Mouse (Mus musculus): ENCODE data around the gene Uvrag. TPM values are rescaled to one million over a fixed set of nuclear protein-coding genes. Genes with fewer than 3 reads are reported as not detected.

Uvrag gene
- polyA plus RNA-seq, 1 experiment from 2014 or later = 9.7 TPM

DNA sequence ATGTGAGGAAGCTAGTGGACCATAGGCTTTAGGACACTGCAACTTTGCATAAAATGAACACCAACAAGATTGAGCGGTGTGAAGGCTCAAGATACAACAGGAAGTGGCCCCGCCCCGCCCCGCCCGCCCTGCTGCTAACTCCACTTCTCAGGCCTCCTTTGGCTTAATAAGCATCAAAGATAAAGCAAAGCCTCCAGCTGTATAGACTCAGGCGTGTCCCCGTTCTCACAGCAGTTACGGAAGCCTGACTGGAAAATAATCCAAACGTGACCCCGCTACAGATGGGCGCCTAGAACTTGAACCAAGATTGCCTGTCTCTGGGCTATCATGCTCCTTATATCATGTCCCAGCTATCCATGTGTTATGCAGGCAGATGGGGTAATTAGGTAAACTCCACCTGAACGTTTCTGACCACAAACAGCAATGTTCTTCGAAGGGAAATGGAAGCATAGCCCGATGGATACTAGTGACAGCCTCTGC is 153.9 kb downstream of the Uvrag start:
- no peak for DNase-seq (ENCODE audit: low spot score)
- WGBS = 93% methylated on average over 14 of the region's 14 CpGs
- no peaks in the 10 kb centered on the region for H3K27me3 ChIP-seq (ENCODE audit: low read depth, poor library complexity, severe bottlenecking)
- no peak overlapping the region for H3K27ac ChIP-seq (replicated peaks)
- 0 out of 2 replicates have a peak, but pooled peaks cover 8% of the 10 kb centered on the region for H3K36me3 ChIP-seq
- H3K9me3 ChIP-seq (replicated peaks) = no peaks in the 10 kb centered on the region
- H3K4me3 ChIP-seq = no peak overlapping the region
- peaks cover 29% of the 10 kb centered on the region for H3K4me1 ChIP-seq

DNA sequence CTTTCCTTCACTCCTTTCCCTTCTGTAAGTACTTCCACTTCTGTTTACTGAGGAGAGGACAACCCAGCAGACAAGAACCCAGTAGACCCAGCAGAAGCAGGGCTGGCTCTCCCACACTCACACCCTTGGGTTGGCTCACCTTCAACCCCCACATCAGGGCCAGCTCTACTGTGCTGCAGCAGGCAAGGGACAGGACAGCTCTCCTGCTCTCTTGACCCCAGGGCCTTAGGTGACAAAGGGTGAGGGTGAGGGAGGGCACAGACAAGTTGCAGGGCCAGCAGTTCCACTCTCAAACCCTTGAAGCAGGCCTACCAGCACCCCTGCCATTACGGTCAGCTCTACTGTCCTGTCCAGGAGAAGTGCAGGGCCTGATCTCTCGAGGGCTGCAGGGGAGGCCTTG is 155.0 kb downstream of the Uvrag start:
- peak overlapping the region; percentile 38 for H3K27ac ChIP-seq (replicated peaks)
- no peak overlapping the region for H3K4me3 ChIP-seq
- no peak for DNase-seq (ENCODE audit: low spot score)
- 80% methylated on average over 2 of the region's 2 CpGs for WGBS
- H3K4me1 ChIP-seq = peaks cover 29% of the 10 kb centered on the region
- H3K9me3 ChIP-seq (replicated peaks) = no peaks in the 10 kb centered on the region
- H3K27me3 ChIP-seq (ENCODE audit: low read depth, poor library complexity, severe bottlenecking) = no peaks in the 10 kb centered on the region
- H3K36me3 ChIP-seq = 0 out of 2 replicates have a peak, but pooled peaks cover 8% of the 10 kb centered on the region

DNA sequence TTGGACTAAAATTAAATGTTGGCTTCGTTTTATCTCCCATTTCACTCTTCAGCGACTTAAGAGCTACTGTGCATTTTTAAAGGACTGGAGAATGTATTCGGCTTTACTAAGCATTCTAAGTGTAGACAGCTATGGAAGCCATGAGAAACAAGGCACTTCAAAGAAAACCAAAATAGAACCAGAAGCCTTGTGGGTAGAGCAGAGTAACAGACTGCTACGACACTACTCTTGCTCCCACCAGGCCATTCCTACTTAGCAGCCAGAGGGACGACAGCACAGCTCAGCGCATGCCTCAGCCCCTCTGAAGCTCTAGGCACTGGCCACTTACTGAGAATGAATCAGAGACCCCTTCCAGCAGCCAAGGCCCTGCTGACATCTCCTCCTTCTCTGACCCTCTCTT is 155.5 kb downstream of the Uvrag start:
- H3K4me1 ChIP-seq = peaks cover 29% of the 10 kb centered on the region
- H3K27ac ChIP-seq (replicated peaks) = no peak overlapping the region
- no peaks in the 10 kb centered on the region for H3K9me3 ChIP-seq (replicated peaks)
- DNase-seq (ENCODE audit: low spot score) = no peak
- 88% methylated on average over 6 of the region's 6 CpGs for WGBS
- 0 out of 2 replicates have a peak, but pooled peaks cover 8% of the 10 kb centered on the region for H3K36me3 ChIP-seq
- no peaks in the 10 kb centered on the region for H3K27me3 ChIP-seq (ENCODE audit: low read depth, poor library complexity, severe bottlenecking)
- H3K4me3 ChIP-seq = no peak overlapping the region

DNA sequence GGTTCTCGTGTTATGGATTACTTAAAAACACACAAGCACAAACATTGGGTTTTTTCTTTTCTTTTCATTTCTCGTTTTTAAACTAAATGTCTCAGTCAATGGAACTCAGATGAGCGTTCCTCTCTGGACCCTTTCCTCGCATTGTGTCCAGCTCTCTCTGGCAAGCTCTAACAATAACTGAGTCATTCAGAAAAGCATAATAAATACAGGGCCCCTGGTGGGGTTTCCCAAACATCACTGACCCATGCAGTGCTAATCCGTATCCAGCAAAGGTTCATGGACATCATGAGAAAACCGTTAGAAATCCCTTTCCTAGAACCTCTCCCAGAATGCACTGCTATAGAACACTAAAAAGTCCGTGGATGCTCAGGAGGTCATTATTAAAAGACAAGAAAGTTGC is 156.6 kb downstream of the Uvrag start:
- H3K27ac ChIP-seq (replicated peaks) = no peak overlapping the region; the same call in 1 of the 2 replicates
- 56% methylated on average over 7 of the region's 7 CpGs for WGBS
- peaks cover 29% of the 10 kb centered on the region for H3K4me1 ChIP-seq

DNA sequence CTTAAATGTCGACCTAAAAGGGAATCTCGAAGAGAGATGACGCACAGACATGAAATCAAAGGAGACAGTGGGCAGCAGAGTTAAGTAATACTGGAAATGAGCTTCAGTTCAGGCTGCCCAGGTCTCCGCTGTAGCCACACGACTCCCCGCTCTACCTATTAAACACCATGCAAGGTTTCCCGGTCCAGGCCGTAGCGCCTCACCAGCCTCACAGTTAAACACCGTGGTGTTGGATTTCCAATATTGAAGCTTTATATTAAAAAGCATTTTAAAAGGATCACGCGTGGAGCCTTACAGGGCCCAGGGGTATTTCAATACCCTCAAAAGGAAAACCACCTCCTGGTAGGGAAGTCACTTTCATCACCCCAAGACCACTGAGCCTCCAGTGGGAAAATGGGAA is 157.9 kb downstream of the Uvrag start:
- H3K4me3 ChIP-seq = no peak overlapping the region
- 86% methylated on average over 12 of the region's 12 CpGs for WGBS
- no peak overlapping the region for H3K27ac ChIP-seq (replicated peaks)
- DNase-seq (ENCODE audit: low spot score) = no peak
- no peaks in the 10 kb centered on the region for H3K9me3 ChIP-seq (replicated peaks)
- 0 out of 2 replicates have a peak, but pooled peaks cover 8% of the 10 kb centered on the region for H3K36me3 ChIP-seq
- H3K27me3 ChIP-seq (ENCODE audit: low read depth, poor library complexity, severe bottlenecking) = no peaks in the 10 kb centered on the region
- peaks cover 29% of the 10 kb centered on the region for H3K4me1 ChIP-seq

More for the DNA sequence above, 156.6 kb downstream of the Uvrag start:
- H3K27me3 ChIP-seq (ENCODE audit: low read depth, poor library complexity, severe bottlenecking) = no peaks in the 10 kb centered on the region
- 0 out of 2 replicates have a peak, but pooled peaks cover 8% of the 10 kb centered on the region for H3K36me3 ChIP-seq
- DNase-seq (ENCODE audit: low spot score) = no peak
- no peaks in the 10 kb centered on the region for H3K9me3 ChIP-seq (replicated peaks)
- H3K4me3 ChIP-seq = no peak overlapping the region

DNA sequence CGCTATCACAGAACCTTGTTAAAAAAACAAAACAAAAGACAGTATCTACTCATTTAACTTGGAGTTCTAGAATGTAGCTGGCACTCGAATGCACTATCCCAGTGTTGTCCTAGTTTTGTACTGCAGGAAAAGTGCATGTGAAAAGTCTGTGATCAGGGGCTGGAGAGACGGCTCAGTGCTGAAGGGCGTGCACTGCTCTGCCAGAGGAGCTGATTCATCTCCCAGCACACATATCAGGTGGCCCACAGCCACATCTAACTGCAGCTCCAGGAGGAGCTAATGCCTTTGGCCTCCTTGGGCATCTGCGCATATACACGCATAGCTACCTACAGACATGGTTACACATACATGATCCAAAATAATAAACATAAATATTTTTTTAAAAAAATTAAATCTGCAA is 159.5 kb downstream of the Uvrag start:
- Histone ChIP-seq H3K4me1 (peaks cover 28% of the 10 kb centered on the region), H3K27ac (replicated peaks) (no peak overlapping the region), H3K9me3 (replicated peaks) (no peaks in the 10 kb centered on the region), H3K27me3 (ENCODE audit: low read depth, poor library complexity, severe bottlenecking) (no peaks in the 10 kb centered on the region), H3K36me3 (no peaks in the 10 kb centered on the region), H3K4me3 (no peak overlapping the region)
- WGBS = 90% methylated on average over 6 of the region's 6 CpGs
- DNase-seq (ENCODE audit: low spot score) = no peak

DNA sequence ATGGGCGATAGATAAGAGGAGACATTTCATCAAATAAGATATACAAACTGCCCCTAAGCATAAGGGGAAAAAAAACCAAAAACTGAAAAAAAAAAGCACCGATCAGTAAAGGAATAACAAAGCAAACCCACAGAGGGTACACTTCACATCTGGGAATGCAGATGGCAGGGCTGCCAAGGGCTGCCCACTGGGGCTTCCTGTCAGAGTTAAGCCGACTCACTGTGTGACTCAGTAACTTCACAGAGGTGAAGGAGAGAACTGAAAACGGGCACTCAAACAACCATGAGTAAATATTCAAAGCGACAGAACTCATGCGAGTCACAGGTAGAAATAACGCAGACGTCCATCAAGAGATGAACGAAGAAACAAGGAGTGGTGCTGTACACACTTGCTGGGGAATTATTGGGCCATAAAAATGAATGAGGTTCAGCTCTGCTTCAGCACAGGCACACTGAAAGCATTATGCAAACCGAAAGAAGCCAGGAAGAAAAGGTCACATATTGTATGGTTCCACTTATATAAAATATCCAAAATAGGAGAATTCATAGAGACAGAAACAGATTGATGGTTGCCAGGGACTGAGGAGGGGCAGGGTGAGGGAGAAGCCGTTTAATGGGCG is 164.0 kb downstream of the Uvrag start:
- no peak for DNase-seq (ENCODE audit: low spot score)
- no peaks in the 10 kb centered on the region for H3K36me3 ChIP-seq
- no peak overlapping the region for H3K27ac ChIP-seq (replicated peaks)
- H3K4me1 ChIP-seq = peaks cover 25% of the 10 kb centered on the region
- no peak overlapping the region for H3K4me3 ChIP-seq
- H3K9me3 ChIP-seq (replicated peaks) = no peaks in the 10 kb centered on the region
- WGBS = 95% methylated on average over 12 of the region's 12 CpGs
- peaks cover 13% of the 10 kb centered on the region; the same call in 1 of the 2 replicates for H3K27me3 ChIP-seq (ENCODE audit: low read depth, poor library complexity, severe bottlenecking)

DNA sequence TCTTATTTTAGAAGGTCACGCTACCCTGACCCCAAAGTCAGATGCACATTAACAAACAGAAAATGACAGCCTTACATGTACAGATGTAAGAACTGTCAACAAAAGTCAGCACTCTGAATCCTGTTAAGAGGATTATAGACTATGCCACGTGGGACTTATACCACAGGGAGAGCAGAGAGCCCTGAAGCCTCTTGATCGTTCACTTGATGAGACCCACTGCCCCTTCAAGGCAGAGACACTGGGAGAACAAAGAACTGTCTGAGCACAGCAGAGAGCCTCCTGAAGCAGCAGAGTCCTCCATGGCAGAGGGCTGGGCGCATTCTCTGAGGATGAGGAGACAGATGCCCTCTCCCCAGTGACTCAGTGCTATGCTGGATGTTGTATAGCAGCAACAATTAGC is 166.4 kb downstream of the Uvrag start:
- Histone ChIP-seq H3K4me3 (no peak overlapping the region), H3K9me3 (replicated peaks) (0 out of 2 replicates have a peak, but pooled peaks cover under 1% of the 10 kb centered on the region), H3K27me3 (ENCODE audit: low read depth, poor library complexity, severe bottlenecking) (peaks cover 15% of the 10 kb centered on the region; the same call in 1 of the 2 replicates), H3K27ac (replicated peaks) (peak overlapping the region; percentile 64), H3K36me3 (no peaks in the 10 kb centered on the region), H3K4me1 (peaks cover 37% of the 10 kb centered on the region)
- DNase-seq (ENCODE audit: low spot score) = peak; percentile 39
- WGBS = 19% methylated on average over 4 of the region's 4 CpGs

DNA sequence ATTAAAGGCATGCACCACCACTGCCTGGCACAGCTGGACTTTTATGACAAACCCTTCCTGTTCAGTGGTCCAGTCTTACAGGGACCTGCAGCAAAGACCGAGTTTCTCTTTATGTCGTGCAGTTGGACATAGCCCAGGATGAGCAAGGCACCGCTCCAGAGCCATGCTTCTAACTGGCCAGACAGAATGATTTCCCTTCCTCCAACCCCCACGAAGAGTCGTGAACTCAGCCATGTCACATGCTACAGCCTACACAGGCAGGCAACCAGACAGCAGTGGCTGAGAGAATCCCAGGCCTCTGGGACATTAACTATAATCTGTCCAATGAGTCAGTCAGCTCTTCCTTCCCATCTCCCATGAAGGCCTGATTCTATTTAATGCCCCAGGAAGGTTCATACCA is 170.2 kb downstream of the Uvrag start:
- WGBS = 95% methylated on average over 5 of the region's 5 CpGs

DNA sequence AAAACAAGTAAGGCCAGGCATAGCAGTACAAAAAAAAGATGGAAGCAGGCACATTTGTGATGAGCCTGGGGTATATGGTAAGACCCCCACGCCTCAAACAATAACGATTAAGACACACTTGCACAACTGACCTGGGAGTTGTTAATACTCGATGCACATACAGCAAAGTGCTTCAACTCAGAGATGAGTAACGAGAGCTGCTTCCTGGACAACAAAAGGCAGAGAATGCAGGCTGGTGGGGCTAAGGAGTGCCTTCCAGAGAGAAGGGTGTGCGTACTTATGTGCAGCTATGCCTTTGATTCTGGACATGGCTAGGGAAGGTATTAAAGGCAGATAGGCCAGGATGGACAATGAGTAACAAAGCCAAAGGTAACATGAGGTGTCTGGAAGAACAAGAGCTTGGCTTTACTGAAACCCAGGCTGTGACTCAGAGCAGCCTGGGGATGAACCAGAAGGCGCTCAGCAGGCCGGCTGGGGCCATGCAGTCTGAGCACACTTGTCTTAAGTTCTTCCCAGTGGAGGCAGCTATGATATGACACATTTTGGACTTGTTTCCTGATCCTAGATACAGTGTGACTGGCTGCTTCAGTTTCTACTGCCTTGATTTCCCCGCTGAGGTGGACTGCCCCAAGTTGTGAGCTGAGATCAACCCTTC is 172.1 kb downstream of the Uvrag start:
- H3K4me3 ChIP-seq = no peak overlapping the region
- H3K36me3 ChIP-seq = no peaks in the 10 kb centered on the region
- no peak for DNase-seq (ENCODE audit: low spot score)
- peaks cover 42% of the 10 kb centered on the region for H3K4me1 ChIP-seq
- H3K27me3 ChIP-seq (ENCODE audit: low read depth, poor library complexity, severe bottlenecking) = peaks cover 27% of the 10 kb centered on the region
- H3K27ac ChIP-seq (replicated peaks) = no peak overlapping the region
- 66% methylated on average over 8 of the region's 8 CpGs for WGBS
- 0 out of 2 replicates have a peak, but pooled peaks cover 7% of the 10 kb centered on the region for H3K9me3 ChIP-seq (replicated peaks)

More for the DNA sequence above, 170.2 kb downstream of the Uvrag start:
- Histone ChIP-seq H3K36me3 (no peaks in the 10 kb centered on the region), H3K4me1 (peaks cover 54% of the 10 kb centered on the region), H3K27ac (replicated peaks) (no peak overlapping the region), H3K9me3 (replicated peaks) (0 out of 2 replicates have a peak, but pooled peaks cover 7% of the 10 kb centered on the region), H3K4me3 (no peak overlapping the region), H3K27me3 (ENCODE audit: low read depth, poor library complexity, severe bottlenecking) (peaks cover 27% of the 10 kb centered on the region)
- no peak for DNase-seq (ENCODE audit: low spot score)

DNA sequence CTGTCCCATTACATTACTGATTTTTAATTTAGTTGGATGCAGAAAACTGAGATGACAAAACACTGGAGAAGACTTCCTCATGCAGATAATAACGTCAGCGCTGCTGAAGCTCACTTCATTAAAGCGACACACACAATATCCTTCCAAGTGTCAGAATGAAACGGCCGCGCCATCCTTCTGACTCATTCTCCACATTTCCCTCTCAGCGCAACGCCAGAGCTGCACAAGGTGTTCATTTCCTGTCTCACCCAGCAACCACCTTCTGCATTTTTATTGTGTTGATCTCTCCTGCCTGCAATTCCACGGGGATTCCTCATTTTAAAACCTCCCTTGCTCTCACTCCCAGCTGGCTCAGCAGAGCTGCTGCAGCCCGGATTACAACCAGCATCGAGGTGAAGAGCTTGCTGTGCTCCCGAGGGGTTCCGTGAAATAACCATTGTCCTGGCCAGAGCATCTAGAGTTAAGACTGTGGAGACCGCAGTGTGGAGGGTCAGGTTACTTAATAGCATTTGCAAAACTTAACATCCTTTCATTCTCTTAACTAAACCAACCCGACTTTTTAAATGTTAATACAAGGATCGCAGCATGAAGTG is 172.8 kb downstream of the Uvrag start:
- no peak overlapping the region; the same call in 1 of the 2 replicates for H3K27ac ChIP-seq (replicated peaks)
- H3K9me3 ChIP-seq (replicated peaks) = 0 out of 2 replicates have a peak, but pooled peaks cover 7% of the 10 kb centered on the region
- H3K4me3 ChIP-seq = peak overlapping the region; percentile 36; the same call in 1 of the 2 replicates
- H3K4me1 ChIP-seq = peaks cover 42% of the 10 kb centered on the region
- no peak for DNase-seq (ENCODE audit: low spot score)
- no peaks in the 10 kb centered on the region for H3K36me3 ChIP-seq
- peaks cover 27% of the 10 kb centered on the region for H3K27me3 ChIP-seq (ENCODE audit: low read depth, poor library complexity, severe bottlenecking)
- 19% methylated on average over 16 of the region's 16 CpGs for WGBS

DNA sequence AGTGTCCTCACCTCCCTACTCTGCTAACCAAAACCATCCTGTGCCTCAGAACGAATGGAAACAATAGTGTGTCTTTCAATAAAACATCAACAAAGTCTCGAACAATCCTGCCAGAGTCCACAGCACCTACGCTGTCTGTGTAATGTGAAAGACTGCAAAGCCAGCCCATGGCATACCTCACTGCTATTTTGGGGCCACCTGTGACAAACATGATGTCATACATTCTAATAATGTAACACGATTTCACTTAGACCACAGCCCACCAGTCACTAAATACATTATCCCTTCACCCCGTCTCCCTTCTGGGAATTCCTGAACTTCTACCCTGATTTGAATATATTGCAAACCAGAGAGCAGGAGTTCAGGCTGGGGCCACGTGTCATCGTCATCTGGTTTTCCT is 173.3 kb downstream of the Uvrag start:
- Histone ChIP-seq H3K27me3 (ENCODE audit: low read depth, poor library complexity, severe bottlenecking) (peaks cover 24% of the 10 kb centered on the region), H3K4me1 (peaks cover 42% of the 10 kb centered on the region), H3K9me3 (replicated peaks) (0 out of 2 replicates have a peak, but pooled peaks cover 7% of the 10 kb centered on the region), H3K27ac (replicated peaks) (no peak overlapping the region), H3K4me3 (no peak overlapping the region), H3K36me3 (no peaks in the 10 kb centered on the region)
- WGBS = 59% methylated on average over 7 of the region's 7 CpGs
- no peak for DNase-seq (ENCODE audit: low spot score)
